Mouse (Mus musculus) cerebral cortex, adult 2 months (tissue): ENCODE measurements around the gene Celsr1.

ENCODE experiments used
- WGBS: fragments of 180-500 bp; shearing (Covaris S2); methylation state at CpG from one replicate; pipeline ENCODE4 v1.1.7; 2018; 5-methylcytosine and 5-hydroxymethylcytosine counted together

Celsr1 gene

GRCm38 (mm10) chr15:85996031-85996765 lies 37.4 kb downstream of the Celsr1 start:
- WGBS: 56% methylated on average over 13 of the region's 13 CpGs

GRCm38 (mm10) chr15:85994906-85995608 lies 38.5 kb downstream of the Celsr1 start:
- 92% methylated on average over 6 of the region's 6 CpGs for WGBS

GRCm38 (mm10) chr15:85993931-85994583 lies 39.5 kb downstream of the Celsr1 start:
- 53% methylated on average over 14 of the region's 14 CpGs for WGBS

DNA sequence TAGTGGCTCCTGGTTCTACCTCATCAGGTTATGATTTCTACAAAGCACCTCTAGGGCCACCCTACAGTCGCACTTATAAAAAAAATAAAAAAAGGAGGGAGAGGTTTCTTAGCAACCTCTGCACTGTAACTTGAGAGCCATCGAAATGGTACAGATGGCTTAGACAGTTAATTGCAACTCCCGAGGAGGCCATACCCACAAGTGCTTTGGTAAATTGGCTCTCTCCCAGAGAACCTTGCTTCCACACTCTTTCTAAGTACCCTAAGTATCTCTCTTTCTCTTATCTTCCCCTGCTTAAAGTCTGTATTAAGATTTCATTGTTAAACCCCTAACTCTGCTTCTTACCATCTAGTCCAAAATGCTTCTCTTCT lies 41.5 kb downstream of the Celsr1 start:
- WGBS: 59% methylated on average over 3 of the region's 3 CpGs

DNA sequence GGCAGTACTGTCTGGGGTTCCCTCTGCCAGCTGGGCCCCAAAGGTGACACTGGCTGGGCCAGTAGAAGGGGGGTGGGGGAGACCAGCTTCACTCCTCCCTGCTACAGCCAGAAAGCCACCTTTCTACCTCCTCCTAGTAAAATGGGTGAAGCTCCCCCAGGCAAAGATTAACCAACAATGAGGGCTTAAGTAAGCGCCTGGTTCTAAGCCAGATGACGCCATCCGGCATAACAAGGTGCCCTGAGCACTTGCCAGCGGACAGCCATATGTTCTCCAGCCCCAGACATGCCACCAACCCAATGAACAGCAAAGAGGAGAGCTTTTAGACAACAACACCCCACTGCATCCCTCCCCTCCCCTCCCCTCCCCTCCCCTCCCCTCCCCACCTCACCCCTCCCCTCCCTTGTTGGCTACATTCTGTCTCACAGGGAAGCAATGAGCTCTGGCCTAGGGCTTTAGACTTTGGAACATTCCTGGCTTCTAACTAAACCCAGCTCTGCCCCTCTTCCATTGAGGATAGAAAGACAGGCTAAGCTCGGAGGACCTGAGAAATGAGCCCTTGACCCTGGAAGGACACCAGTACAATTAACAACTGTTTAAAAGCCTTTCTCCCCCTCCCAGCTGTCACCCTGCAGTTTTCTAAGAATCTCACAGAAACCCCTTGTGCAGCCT lies 42.0 kb downstream of the Celsr1 start:
- WGBS: 67% methylated on average over 5 of the region's 5 CpGs

- WGBS: 72% methylated on average over 17 of the region's 17 CpGs
Observed at GRCm38 (mm10) chr15:85990696-85991443, 42.7 kb downstream of the Celsr1 start.

GRCm38 (mm10) chr15:85987896-85988295 lies 45.7 kb downstream of the Celsr1 start:
- 86% methylated on average over 5 of the region's 5 CpGs for WGBS

DNA sequence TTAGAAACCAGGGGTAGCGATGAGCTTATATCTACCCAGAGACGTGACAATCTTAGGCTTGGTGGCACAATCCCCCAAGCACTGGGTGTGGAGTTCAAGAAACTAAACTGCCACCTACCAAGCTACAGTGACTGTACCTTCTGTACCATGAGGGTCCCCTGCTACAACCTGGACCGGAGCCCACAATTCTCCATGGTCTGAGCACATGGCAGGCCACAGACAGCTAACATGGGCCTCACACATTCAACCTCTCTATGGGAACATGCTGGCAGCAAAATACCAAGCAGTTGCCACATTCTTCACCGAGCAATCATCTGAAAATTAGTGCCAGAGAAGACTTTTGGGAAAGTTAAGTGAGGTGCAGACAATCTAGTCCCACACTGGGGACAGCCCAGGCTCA lies 47.4 kb downstream of the Celsr1 start:
- WGBS: 90% methylated on average over 4 of the region's 4 CpGs

DNA sequence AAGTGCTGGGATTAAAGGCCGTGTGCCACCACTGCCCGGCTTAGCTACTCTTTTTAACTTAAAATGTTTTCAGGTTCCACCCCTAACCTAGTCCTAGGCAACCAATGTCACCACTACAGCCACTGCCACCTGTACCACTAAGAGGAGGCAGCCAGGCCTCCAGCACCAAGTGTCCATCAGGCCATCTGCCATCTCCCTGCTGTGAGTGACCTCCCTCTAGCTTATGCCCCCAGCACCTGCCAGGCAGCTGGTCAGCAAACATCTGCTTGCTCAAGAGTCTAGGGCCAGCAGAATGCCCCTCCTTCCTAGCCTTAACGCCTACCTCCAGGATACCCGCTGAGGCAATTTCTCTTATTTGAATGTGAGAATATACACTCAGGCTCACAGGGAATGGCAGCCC lies 48.0 kb downstream of the Celsr1 start:
- WGBS: 85% methylated on average over 4 of the region's 4 CpGs

DNA sequence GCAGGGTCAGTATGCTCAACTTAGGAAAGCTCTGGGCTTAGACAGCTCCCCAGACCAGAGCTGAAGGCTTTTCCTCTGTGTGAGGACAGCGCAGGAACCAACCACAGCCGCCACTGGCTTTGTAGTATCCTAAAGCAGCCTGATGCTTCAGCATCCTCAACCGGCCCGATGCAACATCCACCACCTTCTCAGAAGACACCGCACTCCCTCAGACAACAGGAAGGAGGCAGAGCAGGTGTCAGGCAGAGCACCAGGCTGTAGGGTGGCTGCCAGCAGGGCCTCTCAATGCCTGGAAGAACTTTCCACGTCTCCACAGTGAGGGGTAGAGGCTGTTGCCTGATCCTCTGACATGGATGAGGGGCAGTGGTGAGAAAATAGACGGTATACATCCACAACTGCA lies 50.4 kb downstream of the Celsr1 start:
- 82% methylated on average over 7 of the region's 7 CpGs for WGBS

DNA sequence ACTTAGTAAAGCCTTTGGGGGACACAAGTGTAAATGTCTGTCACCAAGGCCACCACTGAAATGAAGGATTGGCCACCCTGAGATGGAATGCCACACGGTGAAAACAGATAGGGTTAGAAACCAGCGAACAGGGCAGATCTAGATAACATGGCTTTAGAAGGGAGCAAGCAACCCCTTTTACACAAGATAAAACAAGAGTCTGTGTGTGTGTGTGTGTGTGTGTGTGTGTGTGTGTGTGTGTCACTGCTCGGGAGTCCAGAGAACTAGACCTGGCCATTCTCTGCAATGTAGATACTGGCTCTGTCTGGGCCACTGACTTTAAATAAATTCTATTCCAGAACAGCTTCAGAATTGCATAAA lies 51.2 kb downstream of the Celsr1 start:
- whole genome bisulfite sequencing: 94% methylated on average over 3 of the region's 3 CpGs

DNA sequence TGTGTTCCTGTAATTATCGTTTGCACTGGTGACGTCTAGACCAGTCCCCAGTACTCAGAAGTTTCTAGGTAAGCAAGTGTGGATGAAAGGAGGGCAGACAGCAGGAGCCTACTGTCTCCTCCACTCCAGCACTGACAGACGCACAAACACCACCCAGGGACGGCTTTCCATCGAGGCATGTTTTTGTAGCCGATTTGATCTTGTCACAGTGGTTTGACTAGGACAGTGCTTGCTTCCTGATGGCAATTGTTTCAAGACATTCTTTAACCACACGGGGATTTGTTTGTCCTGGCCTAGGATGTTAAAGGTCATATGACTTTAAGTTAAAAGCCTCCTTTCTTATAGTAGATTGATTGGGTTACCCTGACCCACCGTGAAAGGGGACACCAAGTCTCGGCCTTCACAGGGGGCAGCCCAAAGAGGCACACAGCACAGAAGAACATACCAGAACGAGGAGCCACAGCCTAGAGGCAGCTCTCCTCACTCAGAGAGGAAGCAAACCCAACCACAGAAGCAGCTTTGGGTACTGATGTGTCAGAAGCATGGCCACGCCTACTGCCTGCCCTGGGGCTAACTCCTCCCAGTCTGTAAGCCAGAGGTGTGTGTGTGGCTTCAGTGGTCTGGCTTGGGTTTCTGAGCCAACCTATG lies 51.7 kb downstream of the Celsr1 start:
- 76% methylated on average over 11 of the region's 11 CpGs for WGBS

DNA sequence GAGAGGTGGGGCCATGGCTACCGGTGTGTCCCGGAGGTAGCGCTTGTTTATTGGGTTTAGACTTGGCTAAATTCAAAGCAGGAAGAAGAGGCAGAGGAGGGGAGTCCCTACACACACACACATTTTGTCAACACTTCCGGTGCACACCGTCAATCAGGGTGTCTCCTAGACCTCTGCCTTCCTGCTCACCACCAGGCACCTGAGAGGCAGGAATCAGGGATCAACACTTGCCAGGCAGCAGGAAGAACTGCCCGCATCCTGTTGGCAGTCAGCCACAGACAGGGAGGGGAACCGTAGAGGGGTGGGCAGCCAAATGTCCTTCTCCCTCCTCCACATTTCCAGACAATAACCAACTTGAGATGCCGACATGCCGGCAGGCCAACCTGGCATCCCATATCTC lies 56.5 kb downstream of the Celsr1 start:
- 57% methylated on average over 9 of the region's 9 CpGs for WGBS

- 35% methylated on average over 16 of the region's 16 CpGs for WGBS
Observed at GRCm38 (mm10) chr15:85975746-85976145, 57.8 kb downstream of the Celsr1 start.

DNA sequence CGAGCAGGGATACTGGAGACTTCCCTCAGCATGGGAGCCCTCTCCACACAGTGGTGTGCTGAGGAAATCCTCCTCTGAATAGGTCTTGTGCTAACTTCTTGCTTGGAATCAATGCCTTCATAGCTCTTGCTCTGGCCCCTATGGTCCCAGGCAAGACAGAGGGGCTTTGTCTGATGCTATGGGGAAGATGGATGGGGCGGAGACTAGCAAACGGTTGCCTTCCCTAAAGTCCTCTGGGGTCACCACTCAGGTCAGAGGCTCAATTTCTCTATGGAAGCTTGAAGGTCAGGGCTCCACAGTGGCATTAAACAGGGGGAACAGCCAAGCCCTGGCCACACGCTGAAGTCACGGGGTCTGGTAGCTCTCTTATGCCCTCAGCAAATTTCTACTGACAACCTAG lies 62.0 kb downstream of the Celsr1 start:
- WGBS: 86% methylated on average over 5 of the region's 5 CpGs

GRCm38 (mm10) chr15:85970441-85970840 lies 63.1 kb downstream of the Celsr1 start:
- WGBS: 63% methylated on average over 8 of the region's 8 CpGs

DNA sequence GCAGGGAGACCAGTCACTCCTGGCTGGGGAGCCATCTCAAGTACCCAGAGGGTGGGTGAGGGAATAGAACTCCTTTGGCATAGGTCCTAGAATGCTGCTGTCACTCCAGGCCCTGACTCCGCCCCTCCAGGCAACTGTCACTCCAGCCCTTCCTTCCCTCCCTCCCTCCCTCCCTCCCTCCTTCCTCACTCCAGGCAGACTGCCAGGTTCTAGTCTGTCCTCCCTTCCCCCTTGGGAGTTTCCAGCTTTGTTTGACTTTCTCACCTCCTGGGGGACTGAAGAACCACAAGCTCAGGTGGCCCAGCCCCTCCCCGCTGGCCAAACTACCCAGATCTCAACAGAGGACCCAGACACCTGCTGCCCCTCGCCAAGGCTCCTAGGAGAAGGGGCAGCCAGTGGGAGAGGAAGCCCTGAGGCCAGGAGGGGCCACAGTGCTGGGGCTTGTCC lies 63.8 kb downstream of the Celsr1 start:
- WGBS: 43% methylated on average over 3 of the region's 3 CpGs

DNA sequence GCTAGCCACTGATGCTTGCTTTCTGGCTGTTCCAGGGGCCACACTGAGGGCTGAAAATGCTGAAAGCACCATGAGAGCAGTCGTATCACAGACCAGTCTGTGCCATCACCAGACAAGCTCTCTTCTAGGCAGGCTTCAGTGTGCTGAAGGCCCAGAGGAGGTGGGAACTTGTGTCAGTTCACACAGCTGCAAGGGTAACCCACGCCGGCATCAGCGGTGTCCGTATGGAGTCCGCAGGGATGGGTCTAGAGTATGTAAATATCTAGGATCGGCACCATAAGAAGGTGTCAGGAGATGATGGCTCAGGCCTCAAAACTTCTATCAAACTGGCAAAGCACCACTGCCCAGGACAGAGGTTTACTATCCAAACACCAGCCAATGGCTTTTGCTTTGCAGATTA lies 64.3 kb downstream of the Celsr1 start:
- WGBS: 96% methylated on average over 7 of the region's 7 CpGs

GRCm38 (mm10) chr15:85966032-85966431 lies 67.5 kb downstream of the Celsr1 start:
- WGBS: 62% methylated on average over 7 of the region's 7 CpGs

DNA sequence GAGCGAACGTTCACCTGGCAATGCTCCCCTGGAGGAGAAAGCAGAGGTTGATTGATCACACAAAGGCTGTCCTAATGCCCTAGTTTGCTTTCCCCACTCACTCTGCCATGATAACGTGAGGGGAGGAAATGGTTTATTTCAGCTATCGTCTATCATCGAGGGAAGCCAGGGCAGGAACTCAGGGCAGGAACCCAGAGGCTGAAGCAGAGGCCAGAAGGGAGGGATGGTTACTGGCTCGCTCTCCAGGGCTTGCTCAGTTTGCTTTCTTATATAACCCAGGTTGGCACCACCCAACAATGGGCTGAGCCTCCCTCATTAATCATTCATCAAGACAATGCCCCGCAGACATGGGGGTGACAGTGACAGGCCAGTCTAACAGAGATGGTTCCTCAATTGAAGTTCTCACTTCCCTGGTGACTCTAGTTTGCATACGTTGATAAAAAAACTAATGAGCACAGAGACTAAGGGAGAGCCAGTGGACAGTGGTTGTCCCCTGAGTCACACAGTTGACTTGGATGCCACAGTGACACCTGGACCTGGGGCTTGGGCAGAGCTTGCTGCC lies 70.2 kb downstream of the Celsr1 start:
- 84% methylated on average over 8 of the region's 8 CpGs for whole genome bisulfite sequencing

DNA sequence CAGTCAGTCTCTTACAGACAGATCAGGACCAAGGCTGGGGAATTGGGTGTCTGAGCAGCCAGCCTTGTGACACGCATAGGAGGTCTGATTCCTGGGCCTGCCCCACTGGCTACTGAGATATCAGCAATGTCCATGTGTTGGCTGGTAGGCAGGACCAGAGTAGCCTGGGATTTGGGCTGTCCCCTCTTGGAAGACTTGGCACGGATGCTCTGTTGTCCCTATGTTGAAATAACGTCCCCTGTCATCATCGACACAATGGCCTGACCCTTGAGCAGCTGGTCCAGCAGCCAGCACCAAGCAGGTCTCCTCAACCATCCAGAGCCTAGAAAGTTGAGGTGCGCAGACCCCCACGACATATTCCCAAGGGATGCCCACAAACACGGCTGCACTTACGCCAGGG lies 70.9 kb downstream of the Celsr1 start:
- WGBS: 95% methylated on average over 8 of the region's 8 CpGs
